Mouse (Mus musculus) monocyte, adult 2 months (primary cell): ENCODE measurements around the gene Coro1c.
"Not testable (repeated sequence)": the region's sequence is repeated elsewhere in the genome, so short reads cannot be mapped to it uniquely, and the experiment has no call there.

ENCODE experiments used
- DNase-seq, 2 experiments: peaks; one replicate each; pipeline ENCODE4 v3.0.0; 2022; ENCODE audit warnings: low spot score in 2 of 2, low read depth in 1 of 2

The Coro1c gene

DNA sequence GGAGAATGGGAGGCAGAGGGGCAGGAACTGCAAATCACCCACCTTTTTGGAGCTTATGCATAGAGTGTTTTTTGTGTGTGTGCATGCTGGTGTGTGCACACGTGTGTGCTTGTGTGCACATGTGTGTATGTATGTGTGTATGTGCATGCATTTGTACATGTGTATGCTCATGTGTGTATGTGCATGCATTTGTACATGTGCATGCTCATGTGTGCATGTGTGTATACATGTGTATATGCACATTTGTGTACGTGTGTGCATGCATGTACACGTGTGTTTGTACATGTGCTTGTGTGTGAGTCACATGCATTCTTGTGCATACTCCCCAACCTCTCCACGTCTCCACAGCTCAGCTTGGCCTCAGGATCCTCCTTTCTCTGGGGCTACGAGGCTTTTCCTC, 77.8 kb downstream of the Coro1c start:
- no peak for DNase-seq

DNA sequence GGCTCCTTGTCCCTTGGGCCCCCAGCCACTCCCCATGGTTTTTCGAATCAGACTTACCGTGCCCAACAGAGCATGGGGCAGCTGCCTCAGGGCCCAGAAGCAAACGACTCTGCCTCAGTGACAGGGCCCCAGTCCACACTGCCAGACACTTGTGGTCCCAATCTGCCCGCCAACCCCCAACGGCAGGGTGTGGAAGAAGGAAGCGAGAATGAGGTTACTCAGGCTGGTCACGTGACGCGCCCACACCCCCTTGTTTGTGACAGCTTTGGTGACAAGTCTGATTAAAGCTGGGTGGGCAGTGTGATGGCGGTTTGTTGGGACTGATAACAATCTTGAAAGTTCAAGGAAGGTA, 78.3 kb downstream of the Coro1c start:
- DNase-seq: peak; percentile 66 to 80

DNA sequence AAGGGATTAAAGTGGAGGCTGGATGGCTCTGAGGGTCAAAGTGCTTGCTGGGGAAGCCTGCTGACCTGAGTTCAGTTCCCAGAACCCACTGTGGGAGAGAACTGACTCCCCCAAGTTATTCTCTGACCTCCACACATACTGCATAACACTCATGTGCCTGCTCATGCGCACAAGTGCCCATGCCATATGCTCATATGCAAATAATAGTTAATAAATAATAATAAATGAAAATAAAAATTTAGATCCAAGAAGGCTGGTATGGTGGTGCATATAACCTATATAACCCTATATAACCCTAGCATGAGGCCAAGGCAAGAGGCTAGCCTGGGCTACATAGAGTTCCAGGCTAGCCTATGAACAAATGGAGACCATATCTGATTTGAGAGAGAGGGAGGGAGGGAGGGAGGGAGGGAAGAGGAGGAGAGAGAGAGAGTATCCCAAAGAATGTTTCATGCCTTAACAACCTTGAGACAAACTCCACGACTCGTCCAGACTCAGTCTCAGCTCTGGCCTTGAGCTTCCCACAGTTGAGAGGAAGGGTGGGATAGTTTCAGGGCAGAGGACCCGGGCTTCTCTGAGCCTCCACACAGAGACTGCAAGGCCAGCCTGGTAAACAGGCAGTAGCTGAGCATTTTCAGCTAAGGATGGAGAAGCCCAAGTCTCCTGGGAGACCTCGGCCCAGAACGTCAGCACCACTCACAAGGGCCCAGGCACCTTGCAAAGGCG, 78.8 kb downstream of the Coro1c start:
- no peak for DNase-seq

DNA sequence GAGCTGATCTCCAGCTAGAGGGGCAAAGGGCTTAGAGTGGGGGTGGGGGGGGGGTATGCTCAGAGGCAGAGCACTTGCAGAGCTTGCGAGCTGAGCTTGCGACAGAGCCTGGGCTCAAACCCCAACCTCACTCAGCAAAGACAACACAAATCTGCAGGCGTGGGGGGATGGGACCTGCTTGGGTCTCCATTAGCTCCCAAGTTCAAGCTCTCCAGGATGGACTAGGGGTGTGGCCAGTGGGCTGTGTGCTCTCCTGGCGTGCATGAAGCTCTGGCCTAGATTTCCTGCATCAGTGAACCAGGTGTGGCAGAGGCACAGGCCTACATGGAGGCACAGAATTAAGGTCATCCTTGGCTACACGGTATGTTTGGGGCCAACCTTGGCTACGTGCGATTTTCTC, 80.1 kb downstream of the Coro1c start:
- DNase-seq: no peak

DNA sequence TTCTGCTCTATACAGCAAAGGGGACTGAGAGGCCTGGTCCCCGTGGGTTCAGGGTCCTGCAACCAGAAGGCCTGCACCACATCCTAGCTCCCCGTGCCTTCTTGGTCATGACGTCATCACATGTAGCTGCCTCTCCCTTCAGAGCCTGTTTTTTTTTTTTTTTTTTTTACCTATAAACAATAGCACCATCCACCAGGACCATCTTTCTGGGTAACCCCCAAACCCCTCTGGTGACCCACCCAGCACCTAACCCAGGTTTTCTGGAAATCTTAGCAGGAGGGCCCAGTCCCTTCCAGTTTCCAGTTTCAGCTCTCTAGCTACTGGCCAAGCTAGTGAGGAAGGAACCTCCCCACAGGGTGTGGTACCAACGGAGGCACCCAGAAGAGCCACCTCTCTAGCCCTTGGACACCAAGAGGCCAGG, 80.6 kb downstream of the Coro1c start:
- DNase-seq: no peak

DNA sequence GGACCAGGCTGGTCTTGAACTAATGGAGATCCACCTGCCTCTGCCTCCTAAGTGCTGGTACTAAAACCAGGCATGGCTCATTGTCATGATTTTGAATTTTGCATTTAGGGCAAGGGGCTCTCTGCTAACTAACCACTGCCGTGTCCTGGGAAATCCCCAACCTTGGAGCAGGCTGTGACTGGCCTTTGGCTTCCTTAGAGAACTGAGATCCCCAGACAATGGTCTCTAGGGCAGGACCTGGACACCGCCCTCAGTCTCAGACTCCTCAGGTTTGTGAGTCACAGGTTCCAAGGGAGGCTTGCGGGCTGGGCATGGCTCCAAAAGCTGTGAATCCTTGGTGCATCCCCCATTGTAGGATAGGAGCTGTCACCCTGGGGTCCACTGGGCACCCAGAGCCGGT, 81.9 kb downstream of the Coro1c start:
- no peak for DNase-seq

DNA sequence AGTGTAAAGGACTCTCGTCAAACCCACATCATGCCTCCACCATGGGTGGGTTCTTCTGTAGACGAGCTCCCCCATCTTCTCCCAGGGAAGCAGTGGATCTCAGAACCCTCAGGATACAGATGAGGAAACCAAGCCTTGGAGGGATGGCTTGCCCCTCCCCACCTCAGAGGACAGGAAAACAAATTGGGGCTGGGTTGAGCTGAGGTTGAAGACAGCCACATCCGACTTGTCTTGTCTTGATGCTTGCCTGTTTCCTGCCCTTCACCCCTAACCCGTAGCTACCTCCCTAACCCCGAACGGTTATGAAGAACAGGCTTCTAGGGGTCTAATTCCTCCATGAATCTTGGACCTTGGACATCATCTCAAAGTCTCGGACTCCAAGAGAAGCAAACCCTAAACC, 83.0 kb downstream of the Coro1c start:
- DNase-seq: no peak

DNA sequence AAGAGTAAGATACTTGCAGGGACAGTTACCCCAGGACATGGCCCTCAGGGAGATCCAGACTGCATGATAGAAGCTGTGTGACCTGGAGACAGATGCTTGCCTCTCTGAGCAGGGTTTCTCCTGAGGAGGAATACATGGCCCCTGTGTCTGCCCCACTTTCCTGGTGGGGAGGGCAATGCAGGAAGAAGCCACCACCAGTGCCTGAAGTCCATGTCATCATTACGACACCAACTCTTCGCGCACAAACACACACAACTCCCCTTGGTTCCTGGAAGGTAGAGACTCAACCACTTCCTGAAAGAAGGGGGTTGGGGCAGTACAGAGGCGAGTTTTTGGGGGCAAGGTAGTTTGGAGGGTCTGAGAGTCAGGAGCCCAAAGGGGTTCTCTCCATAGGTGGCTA, 84.3 kb downstream of the Coro1c start:
- no peak for DNase-seq

DNA sequence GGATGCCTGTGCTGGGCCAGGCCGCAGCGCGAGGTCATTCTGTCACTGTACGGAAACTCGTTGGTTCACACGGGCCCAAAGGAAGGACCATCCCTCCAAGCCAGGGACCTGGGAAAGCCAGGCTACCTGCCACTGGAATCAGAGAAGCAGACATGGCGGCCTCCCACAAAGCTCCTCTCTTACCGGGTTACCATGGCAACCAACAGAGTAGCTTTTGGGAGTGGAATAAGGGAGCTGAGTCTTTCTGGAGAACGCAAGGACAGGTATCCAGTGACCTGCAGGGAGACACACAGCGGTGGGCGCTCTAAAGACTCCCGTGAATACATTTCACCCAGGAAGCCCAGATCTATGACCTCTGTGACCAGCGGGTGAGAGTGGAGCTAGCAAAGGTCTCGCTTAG, 90.0 kb downstream of the Coro1c start:
- no peak for DNase-seq

DNA sequence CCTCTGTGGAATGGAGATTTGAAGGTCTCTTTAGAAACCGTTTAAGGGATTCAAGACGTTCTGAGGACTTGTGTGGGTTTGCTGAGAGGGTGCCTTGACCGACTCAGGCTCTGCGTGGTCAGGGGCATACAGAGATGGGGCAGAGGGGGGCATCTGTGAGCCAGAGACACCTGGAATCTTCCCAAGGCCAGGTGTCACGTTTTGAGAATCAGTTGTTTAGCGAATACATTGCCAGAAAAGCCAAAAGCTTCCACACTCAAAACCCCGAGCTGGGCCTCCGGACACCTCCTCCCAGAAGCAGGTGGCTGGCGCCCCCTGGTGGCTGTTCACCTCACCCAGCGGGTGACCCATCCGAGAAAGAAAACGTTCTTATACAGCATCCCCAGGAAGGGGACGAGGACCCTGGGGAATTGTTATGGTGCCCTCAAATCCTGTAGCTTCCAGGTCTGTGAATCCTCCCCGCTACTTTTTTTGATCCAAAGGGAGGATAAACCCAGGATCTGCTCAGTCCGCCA, 92.9 kb downstream of the Coro1c start:
- DNase-seq: peak in 1 of 2 experiments; percentile 64

DNA sequence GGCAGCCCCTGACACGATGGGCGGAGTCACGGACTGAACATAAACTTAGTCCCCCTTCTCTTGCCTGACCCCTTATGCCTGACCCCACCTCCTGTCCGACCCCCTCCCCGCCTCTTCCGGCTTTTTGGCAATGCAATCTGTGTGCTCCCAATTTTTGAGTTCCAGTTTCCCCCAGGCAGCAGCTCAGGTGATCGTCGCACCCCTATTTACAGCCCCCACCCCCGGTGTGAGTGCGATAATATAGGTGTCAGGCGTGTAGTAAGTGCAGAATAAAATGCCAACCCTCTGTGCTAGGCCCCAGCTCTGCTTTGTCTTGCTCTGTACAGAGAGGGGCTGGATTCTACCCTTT, 93.5 kb downstream of the Coro1c start:
- no peak for DNase-seq

DNA sequence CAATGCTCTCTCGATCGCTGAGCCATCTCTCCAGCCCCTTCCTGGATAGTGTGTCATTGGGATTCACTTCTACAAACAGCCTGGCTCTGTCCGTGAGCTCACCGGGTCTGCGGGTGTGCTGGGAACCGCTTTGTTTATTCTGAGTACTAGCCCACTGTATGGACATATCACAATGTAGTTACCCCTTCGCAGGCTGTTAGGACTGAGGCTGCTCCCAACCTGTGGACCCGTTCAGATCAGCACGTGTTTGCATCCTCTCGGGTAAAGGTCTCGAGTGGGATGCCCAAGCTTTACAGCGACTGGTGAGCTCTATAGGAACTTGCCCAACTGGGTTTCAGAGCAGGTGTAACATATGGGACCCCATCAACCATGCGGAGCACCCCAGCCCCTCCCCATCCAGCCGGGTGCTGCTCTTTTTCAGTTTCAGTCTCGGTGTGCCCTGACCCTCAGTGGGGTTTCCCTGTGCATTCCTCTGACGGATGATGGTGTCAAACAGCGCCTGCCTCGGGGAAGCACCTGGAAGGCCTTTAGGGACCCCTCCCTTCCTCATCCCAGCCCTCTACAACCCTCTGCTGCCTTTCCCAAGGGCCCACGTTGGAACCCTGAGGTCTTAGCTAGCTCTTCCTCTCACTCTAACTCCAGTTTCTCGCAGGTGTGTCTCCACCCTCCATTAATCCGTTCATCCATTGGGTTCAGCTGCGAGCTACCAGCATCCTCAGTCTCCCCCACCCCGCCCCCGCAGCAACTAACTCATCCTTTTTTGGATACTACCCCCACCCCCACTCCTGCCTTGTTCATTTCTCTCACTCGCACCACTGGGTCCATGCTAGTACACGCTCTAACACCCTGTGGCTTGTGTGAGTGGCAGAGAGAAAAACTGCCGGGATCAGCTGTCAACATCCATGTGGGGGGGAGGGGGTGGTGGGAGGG, 94.2 kb downstream of the Coro1c start:
- no peak for DNase-seq

DNA sequence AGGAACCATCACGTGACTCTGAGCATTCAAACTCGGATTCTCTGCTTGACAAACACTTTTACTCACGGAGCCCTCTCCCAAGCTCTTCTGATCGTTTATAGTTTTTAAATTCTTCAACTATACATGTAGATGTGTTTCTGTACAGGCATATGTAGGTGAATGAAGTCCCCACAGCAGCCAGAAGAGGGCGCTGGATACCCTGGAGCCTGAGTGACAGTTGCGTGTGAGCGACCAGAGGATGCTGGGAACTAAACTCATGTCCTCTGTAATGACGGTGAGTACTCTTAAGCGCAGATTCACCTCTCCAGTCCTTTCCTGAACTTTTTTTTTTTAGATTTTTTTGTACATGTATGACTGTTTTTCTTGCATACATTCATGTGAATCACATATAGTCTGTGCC, 95.0 kb downstream of the Coro1c start:
- no peak for DNase-seq

DNA sequence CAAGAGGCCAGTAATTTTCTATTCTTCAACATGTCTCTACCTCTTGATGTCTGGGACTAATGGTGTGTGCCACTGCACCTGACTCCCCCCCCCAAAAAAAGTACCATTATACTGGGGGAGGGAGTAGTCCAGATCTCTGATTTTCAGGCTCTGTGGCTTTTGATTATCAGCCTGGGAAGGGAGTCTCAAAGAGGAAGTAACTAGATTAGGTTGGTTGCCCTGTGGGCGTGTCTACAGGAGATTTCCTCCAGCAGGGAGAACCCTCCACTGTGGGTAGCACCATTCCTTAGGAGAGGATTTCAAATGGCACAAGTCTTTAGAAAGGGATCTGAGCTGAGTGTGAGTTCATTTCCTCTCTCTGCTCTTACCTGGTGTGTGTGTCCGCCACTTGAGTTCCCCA, 95.9 kb downstream of the Coro1c start:
- DNase-seq: no peak

DNA sequence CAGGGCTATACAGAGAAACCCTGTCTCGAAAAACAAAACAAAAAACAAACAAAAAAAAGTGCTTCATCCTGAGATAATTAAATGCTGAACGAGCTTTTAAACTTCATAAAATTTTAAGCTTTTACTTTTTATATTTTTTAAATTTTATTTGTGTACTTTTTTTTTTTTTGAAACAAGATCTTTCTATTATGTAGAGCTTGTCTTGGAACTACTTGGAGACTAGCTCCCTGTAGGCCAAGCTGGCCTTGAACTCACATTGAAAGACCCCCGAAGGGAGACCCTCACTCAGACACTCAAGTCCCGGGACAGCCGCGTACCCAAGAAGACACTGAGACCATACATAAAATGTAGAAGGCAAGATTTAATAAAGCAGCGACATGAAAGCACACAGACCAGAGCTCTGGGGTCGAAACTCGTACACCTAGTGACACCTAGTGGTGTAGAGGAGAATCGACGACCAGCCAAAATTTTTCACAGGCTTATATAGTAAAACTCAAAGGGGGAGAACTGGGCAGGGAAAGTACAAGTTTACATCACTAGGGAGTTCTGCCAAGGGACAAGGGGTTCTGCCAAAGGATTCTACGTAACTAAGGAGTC, 96.6 kb downstream of the Coro1c start:
- DNase-seq: not testable (repeated sequence)

DNA sequence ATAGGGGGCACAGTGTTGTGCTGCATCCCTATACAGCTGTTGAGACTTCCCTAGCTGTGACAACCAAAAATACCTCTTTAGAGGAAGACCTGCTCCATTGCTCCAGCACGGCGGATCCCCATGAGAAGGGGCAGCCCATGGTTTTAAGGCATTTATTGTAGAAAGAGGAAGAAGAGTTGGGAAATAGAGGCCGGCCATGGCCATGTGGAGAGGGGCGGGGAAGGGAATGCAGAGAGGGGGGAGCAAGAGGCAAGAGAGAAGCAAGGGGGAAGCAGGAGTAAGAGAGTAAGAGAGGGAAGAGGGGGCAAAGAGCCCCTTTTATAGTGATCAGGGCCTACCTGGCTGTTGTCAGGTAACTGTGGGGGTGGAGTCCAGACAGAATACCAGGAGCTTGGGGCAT, 98.4 kb downstream of the Coro1c start:
- DNase-seq: no peak

DNA sequence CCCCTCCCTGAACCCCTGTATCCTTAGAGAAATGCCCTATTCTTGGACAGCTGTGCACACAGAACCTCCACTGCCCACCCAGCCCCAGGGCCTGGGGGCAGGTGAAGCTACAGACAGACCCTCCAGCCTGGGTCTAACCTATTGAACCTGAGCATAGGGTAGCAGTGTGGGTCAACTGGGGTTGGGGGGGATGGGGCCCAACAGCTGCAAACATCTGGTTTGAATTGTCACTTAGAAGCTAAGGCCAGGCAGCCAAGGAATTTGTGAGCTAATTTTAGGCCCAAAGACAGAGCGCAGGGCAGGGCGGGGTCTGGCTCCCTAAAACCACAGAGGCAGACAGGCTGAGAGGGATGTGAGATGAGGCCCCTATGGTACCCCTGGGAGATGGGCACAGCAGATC, 100.4 kb downstream of the Coro1c start:
- DNase-seq: no peak

DNA sequence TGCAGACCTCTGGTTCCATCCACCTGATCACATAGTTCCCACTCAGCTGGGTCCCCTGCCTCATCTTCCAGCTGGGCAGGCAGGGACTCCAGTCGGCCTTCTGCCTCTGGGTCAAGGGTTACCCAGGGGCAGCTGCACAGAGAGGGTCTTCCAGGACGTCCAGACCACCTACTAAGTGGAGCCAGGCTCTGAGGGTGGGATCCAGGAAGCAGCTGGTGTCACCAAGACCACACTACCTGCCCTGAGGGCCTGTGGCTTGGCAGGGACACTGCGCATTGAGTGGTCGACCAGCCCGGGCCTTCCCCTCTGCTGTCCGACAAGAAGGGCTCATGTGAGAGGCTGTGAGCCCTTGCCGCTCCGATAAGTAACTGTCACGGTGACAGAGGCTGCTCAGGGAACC, 100.8 kb downstream of the Coro1c start:
- no peak for DNase-seq

DNA sequence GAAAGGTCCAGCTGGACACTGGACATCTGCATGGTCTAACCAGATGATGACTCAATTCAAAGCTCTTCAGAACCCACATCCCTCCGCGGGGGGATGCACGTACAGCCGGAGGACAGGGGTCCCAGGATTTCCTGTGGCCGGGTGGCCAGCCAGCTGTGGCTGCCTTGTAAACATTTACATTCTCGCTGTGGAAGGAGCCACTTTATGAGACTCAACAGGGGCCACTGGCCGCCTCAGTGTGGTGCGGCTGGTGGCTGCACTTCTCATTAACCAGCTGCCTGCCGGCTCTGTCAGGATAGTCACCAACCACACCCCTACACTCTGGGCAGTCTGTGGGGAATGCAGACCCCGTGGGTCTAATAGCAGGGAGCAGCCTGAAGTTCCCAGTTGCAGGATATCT, 102.1 kb downstream of the Coro1c start:
- DNase-seq: no peak

DNA sequence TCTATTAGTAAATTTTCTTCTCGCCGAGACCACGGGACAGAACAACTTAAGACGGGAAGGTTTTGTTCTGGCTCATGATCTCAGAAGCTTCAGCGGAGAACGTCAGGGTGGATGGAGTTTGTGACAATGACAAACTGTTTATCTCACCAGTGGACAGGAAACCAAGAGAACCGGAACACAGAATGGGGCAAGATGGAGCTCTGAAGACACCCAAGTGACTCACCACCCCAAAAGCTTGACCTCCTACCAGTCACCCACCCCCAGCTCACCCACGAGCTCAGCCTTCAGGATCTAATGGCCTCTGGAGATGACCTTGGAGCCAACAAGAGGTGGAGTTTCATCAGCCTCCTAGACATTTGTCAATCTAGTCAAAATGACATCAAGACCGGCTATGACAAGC, 103.3 kb downstream of the Coro1c start:
- DNase-seq: peak in 1 of 2 experiments; percentile 26

DNA sequence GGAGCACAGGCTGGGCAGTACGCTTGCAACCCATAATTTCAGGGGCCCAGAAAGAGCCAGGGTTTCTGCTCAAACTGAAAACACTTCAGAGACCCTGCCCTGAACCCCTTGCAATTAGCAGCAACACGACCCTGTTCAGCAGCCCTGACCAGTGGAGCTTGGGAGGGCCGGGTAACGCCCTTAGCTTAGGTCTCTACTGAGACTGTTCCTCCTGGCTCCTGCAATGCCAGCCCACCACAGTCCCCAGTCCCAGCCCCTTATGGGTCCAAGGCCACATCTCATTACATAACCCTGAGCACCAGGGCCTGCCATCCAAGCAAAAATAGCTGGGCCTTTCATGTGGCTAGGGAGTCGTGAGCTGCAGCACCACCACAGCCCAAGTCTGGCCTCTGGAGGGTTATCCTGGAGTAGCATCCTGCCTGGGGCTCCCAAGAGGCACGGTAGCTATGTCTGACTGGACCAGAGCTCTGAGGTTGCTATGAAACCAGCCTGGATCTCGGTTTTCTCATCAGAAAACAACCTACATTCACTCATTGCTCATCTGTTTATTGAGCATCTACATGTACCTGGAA, 104.1 kb downstream of the Coro1c start:
- DNase-seq: no peak

DNA sequence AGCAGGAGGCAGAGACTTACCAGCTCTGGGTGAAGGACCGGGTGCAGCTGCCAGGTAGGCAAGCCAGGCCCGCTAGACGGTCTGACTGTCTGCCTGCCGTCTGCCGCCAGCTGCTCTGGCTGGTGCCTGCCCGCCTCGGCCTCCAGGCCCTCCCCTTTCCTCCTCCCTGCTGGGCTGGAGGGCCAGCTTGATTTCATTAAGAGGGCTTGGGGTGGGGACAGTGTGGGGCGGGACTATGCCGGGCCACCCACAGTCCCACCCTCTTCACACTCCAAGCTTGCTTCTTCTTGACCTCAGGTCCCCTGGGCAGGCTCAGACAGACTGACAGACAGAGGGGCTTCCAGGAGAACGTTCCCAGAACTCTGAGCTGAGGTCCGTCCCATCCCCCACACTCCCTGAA, 108.3 kb downstream of the Coro1c start, which contains the start of gene Tmem119:
Gene Tmem119 (minus strand): TSS at position 237 of the 400 bp plus-strand sequence.
- DNase-seq: no peak
